Mouse (Mus musculus): Measurements from ENCODE around the gene Olfr1113.
"Not testable (repeated sequence)": the region's sequence is repeated elsewhere in the genome, so short reads cannot be mapped to it uniquely, and the experiment has no call there.

Gene Olfr1113

GRCm38 (mm10) chr2:87208670-87209069, at the start of gene Olfr1113:
Gene Olfr1113 (plus strand): TSS chr2:87208970.
- in situ Hi-C loops (cut with MboI; ENCODE audit: low sequenced_read_pairs) = no loop called here

DNA sequence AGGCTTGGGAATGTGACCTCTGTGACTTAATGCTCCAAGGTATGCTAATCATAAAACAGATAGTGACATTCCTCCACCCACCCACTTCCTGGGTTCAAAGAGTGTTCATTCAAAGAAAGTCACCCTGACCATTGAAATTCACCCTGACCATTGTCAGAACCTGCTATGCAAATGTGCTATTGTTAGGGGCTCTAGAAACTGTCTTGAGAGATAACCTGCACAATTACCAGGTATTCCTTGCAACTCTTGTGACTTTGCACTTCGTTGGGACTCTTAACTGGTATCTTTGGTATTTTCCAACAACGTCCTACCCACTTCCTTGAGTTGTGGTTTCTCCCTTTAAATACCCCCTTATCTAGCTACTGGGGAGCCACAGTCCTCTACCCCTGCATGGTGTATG, 41.0 kb upstream of the Olfr1113 start:
- in situ Hi-C loops (cut with MboI; ENCODE audit: low sequenced_read_pairs) = not testable (repeated sequence)

DNA sequence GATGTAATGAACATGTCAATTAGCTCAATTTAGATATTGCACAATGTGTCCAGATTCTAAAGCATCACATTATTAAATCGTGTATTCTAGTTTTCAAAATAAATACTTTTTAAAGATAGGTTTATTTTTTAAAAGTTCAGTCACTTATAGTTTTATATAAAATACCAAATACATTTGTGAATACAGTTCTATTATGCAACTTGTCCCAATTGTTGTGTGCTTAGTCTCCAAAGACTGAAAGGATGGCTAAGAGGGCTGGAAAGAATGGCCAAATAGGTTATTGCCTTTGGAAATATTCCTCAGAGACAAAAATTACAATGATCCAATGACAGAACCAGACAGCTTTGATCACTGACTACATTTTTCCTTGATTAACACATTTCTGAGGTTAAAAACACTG, 21.3 kb upstream of the Olfr1113 start, which contains the start of gene Olfr1112:
Gene Olfr1112, plus strand, starts transcription at position 301 of the 400 bp plus-strand sequence.
- in situ Hi-C loops (cut with MboI; ENCODE audit: low sequenced_read_pairs) = no loop called here

DNA sequence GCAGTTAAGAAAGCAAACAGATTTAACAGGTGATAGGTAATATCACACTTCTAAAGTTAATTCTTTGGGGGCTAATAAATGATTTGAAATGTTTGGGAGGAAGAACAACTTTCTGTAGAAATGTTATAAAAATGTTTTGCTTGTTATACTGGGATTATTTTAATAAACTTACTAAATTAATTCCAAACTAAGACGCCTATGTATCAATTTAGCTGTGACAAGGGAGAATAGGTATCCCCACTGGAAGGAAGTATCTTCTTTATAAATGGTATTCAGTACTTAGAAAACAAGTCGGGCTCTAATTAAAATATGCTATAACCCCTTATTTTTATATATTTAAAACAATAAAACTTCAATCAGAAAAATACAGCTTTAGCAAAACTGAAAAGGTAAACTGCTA, 38.9 kb downstream of the Olfr1113 start, which contains the start of gene Olfr1115:
Gene Olfr1115, plus strand, starts transcription at position 301 of the 400 bp plus-strand sequence.
- in situ Hi-C loops (cut with MboI; ENCODE audit: low sequenced_read_pairs) = no loop called here

Data from CH12F3 (cell line).